Mouse (Mus musculus): ENCODE data around the gene 2210016L21Rik. TPM values are rescaled to one million over a fixed set of nuclear protein-coding genes. Genes with fewer than 3 reads are reported as not detected.
"Not testable (repeated sequence)": the region's sequence is repeated elsewhere in the genome, so short reads cannot be mapped to it uniquely, and the experiment has no call there.

2210016L21Rik gene
- polyA plus RNA-seq, 2 experiments, result 8.1 to 11.3 TPM

DNA sequence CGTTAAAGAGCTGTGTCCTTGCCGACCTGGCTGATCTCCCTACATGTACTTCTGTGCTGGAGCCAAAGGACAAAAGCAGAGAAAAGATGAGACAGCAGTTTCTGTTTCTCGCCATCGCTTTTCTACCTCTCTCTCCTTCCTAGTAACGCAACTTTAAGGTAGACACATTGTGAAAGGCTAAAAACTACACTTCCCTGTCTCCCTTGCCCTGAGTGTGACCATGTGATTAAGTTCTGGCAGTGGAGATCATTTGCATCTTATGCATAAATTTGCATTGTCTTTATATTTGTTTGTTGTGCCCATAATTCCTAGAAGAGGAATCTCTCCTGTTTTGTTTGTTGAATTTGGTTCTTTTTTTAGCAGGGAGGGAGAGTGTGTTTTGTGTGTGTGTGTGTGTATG lies 26.1 kb upstream of the 2210016L21Rik start:
- Histone ChIP-seq H3K27me3 (ENCODE audit: control insufficient read depth, insufficient read depth, low read length) (no peaks in the 10 kb centered on the region), H3K4me2 (ENCODE audit: low read depth) (no peak overlapping the region), H3K27ac (no peak overlapping the region), H3K4me1 (replicated peaks; ENCODE audit: control insufficient read depth in 2 of 2, insufficient read depth in 2 of 2, low read length in 1 of 2) (no peaks in the 10 kb centered on the region), H3K9me3 (ENCODE audit: control insufficient read depth, low read length) (no peaks in the 10 kb centered on the region), H3K36me3 (replicated peaks; ENCODE audit: control insufficient read depth, insufficient read depth, low read depth) (no peaks in the 10 kb centered on the region), H3K4me3 (ENCODE audit: insufficient read depth in 1 of 2, low read depth in 2 of 2, low read length in 2 of 2) (no peak overlapping the region), H3K9ac (replicated peaks) (no peak overlapping the region)
- 57% methylated on average over 5 of the region's 5 CpGs for WGBS (ENCODE audit: insufficient replicate concordance)
- no peak for DNase-seq (ENCODE audit: low read depth in 3 of 3, low spot score in 3 of 3)
- no peak for ATAC-seq (ENCODE audit: insufficient read depth)
- TF ChIP-seq EP300 (IDR thresholded peaks at IDR 0.05; ENCODE audit: low read depth) (no peak), CTCF (IDR thresholded peaks at IDR 0.05; ENCODE audit: low read depth) (no peak)

DNA sequence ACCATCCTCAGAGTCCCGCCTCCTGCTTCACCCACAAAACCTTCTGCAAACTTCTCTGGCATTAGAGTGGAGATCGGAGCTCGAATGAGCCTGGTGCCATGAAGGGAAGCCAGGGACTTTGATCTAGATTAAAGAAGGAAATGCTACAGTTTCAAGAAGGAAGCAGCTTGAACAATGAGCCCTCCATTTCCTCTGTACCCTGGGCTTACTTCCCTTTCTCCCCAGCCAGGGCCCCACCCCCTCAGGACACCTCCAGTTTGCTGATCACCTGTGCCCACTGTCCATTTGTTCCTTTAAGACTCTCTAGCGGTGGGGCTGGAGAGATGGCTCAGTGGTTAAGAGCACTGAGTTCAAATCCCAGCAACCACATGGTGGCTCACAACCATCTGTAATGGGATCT lies 25.2 kb upstream of the 2210016L21Rik start:
- Histone ChIP-seq H3K27me3 (ENCODE audit: control insufficient read depth, insufficient read depth, low read length) (no peaks in the 10 kb centered on the region), H3K4me3 (ENCODE audit: insufficient read depth in 1 of 2, low read depth in 2 of 2, low read length in 2 of 2) (no peak overlapping the region), H3K4me2 (ENCODE audit: low read depth) (no peak overlapping the region), H3K9ac (replicated peaks) (no peak overlapping the region), H3K4me1 (replicated peaks; ENCODE audit: control insufficient read depth in 2 of 2, insufficient read depth in 2 of 2, low read length in 1 of 2) (peaks cover 0 to 3% of the 10 kb centered on the region in 2 experiments; a peak in 2 of 4 replicates), H3K27ac (no peak overlapping the region), H3K36me3 (replicated peaks; ENCODE audit: control insufficient read depth, insufficient read depth, low read depth) (no peaks in the 10 kb centered on the region), H3K9me3 (ENCODE audit: control insufficient read depth, low read length) (no peaks in the 10 kb centered on the region)
- DNase-seq (ENCODE audit: low read depth in 3 of 3, low spot score in 3 of 3) (no peak), ATAC-seq (ENCODE audit: insufficient read depth) (no peak)
- WGBS (ENCODE audit: insufficient replicate concordance), result 38% methylated on average over 4 of the region's 4 CpGs
- TF ChIP-seq EP300 (IDR thresholded peaks at IDR 0.05; ENCODE audit: low read depth) (no peak), CTCF (IDR thresholded peaks at IDR 0.05; ENCODE audit: low read depth) (no peak)

DNA sequence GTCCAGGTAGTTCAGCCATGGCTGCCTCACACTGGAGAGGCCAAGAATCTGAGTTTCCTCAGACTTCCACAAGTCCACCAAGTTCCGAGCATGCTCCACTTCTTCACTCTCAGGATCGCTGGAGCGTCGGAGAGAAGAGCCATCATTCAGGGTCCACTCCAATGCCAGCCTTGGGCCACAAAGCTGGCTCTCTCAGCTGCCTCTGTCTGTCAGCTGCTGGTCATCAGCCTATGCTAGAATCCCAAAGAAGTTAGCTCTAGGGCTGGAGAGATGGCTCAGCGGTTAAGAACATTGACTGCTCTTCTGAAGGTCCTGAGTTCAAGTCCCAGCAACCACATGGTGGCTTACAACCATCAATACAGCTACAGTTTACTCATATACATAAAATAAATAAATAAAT lies 24.6 kb upstream of the 2210016L21Rik start:
- WGBS (ENCODE audit: insufficient replicate concordance), result 86% methylated on average over 5 of the region's 5 CpGs
- not testable (repeated sequence) for H3K4me1 ChIP-seq (replicated peaks; ENCODE audit: control insufficient read depth in 2 of 2, insufficient read depth in 2 of 2, low read length in 1 of 2); H3K9ac ChIP-seq (replicated peaks); H3K9me3 ChIP-seq (ENCODE audit: control insufficient read depth, low read length); H3K36me3 ChIP-seq (replicated peaks; ENCODE audit: control insufficient read depth, insufficient read depth, low read depth); H3K27me3 ChIP-seq (ENCODE audit: control insufficient read depth, insufficient read depth, low read length); ATAC-seq (ENCODE audit: insufficient read depth); H3K4me3 ChIP-seq (ENCODE audit: insufficient read depth in 1 of 2, low read depth in 2 of 2, low read length in 2 of 2); H3K4me2 ChIP-seq (ENCODE audit: low read depth); DNase-seq (ENCODE audit: low read depth in 3 of 3, low spot score in 3 of 3); H3K27ac ChIP-seq

DNA sequence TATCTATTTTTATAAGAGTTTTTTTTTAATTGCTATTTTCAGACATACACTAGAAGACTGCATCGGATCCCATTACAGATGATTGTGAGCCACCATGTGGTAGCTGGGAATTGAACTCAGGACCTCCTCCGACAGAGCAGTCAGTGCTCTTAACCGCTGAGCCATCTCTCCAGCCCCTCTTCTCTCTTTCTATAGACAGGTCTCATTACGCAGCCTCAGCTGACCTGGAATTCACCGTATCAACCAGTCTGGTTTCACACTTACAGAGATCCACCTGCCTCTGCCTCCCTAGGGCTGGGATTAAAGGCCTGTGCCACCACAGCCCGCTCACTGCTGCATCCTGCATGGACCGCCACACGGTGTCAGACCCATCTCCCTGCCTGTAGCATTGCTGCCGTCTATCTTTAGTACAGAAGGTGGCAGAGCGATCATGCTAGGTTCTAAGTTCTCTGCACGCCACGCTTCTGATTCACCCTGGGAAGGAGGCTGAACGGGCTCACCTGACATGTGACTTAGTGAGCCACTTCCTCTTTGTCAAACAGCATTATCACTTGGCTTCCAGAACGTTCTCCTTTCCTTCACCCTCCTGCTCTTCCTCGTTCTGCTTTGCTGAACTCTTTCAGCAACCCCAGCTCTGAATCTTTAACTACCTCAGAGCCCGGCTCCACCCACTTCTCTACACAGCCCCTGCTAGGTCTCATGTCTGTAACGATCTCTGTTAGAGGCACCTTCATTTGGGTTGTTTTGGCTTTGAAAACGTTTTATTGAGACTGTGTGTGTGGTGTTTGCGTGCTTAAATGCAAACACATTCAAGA lies 20.2 kb upstream of the 2210016L21Rik start:
- no peaks in the 10 kb centered on the region for H3K27me3 ChIP-seq (ENCODE audit: control insufficient read depth, insufficient read depth, low read length)
- no peak overlapping the region for H3K27ac ChIP-seq
- no peak overlapping the region for H3K9ac ChIP-seq (replicated peaks)
- ATAC-seq (ENCODE audit: insufficient read depth) (no peak), DNase-seq (ENCODE audit: low read depth in 3 of 3, low spot score in 3 of 3) (peak in 1 of 3 experiments; percentile 51)
- H3K4me2 ChIP-seq (ENCODE audit: low read depth), result peak overlapping the region; percentile 12; the same call in 1 of the 2 replicates
- peaks cover 0 to 4% of the 10 kb centered on the region in 2 experiments; a peak in 2 of 4 replicates for H3K4me1 ChIP-seq (replicated peaks; ENCODE audit: control insufficient read depth in 2 of 2, insufficient read depth in 2 of 2, low read length in 1 of 2)
- 30% methylated on average over 19 of the region's 19 CpGs for WGBS (ENCODE audit: insufficient replicate concordance)
- no peaks in the 10 kb centered on the region for H3K9me3 ChIP-seq (ENCODE audit: control insufficient read depth, low read length)
- no peaks in the 10 kb centered on the region for H3K36me3 ChIP-seq (replicated peaks; ENCODE audit: control insufficient read depth, insufficient read depth, low read depth)
- TF ChIP-seq EP300 (IDR thresholded peaks at IDR 0.05; ENCODE audit: low read depth), result no peak
- TF ChIP-seq CTCF (IDR thresholded peaks at IDR 0.05; ENCODE audit: low read depth), result peak; percentile 44
- no peak overlapping the region for H3K4me3 ChIP-seq (ENCODE audit: insufficient read depth in 1 of 2, low read depth in 2 of 2, low read length in 2 of 2)

DNA sequence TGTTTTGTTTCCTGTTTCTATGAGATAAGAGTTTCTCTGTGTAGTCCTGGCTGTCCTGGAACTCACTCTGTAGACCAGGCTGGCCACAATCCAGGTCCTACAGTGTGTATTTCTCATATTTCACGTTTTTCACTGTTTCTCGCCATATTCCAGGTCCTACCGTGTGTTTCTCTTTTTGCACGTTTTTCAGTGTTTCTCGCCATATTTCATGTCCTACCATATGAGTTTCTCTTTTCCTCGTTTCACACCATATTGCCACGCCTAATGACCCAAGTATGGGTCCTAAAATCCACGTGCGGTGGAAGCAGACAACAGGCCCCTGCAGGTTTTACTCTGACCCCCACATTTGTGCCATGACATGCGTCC lies 19.6 kb upstream of the 2210016L21Rik start:
- H3K4me1 ChIP-seq (replicated peaks; ENCODE audit: control insufficient read depth in 2 of 2, insufficient read depth in 2 of 2, low read length in 1 of 2), result peaks cover 0 to 4% of the 10 kb centered on the region in 2 experiments; a peak in 2 of 4 replicates
- H3K4me3 ChIP-seq (ENCODE audit: insufficient read depth in 1 of 2, low read depth in 2 of 2, low read length in 2 of 2), result no peak overlapping the region
- H3K27ac ChIP-seq, result no peak overlapping the region
- WGBS (ENCODE audit: insufficient replicate concordance), result 47% methylated on average over 10 of the region's 10 CpGs
- TF ChIP-seq EP300 (IDR thresholded peaks at IDR 0.05; ENCODE audit: low read depth) (no peak), CTCF (IDR thresholded peaks at IDR 0.05; ENCODE audit: low read depth) (no peak)
- no peaks in the 10 kb centered on the region for H3K27me3 ChIP-seq (ENCODE audit: control insufficient read depth, insufficient read depth, low read length)
- ATAC-seq (ENCODE audit: insufficient read depth) (no peak), DNase-seq (ENCODE audit: low read depth in 3 of 3, low spot score in 3 of 3) (peak in 1 of 3 experiments; percentile 36)
- peak overlapping the region; percentile 12; the same call in 1 of the 2 replicates for H3K4me2 ChIP-seq (ENCODE audit: low read depth)
- H3K9me3 ChIP-seq (ENCODE audit: control insufficient read depth, low read length), result no peaks in the 10 kb centered on the region
- no peak overlapping the region for H3K9ac ChIP-seq (replicated peaks)
- no peaks in the 10 kb centered on the region for H3K36me3 ChIP-seq (replicated peaks; ENCODE audit: control insufficient read depth, insufficient read depth, low read depth)
